Mouse (Mus musculus): ENCODE measurements around the gene Anks1.

GRCm38 (mm10) chr17:27967529-27967928 is 58.4 kb downstream of the Anks1 start:
- TF ChIP-seq CTCF (conservative IDR thresholded peaks at IDR 0.05; ENCODE audit: low read length), result no peak
- TF ChIP-seq POU5F1 (IDR thresholded peaks at IDR 0.05; ENCODE audit: borderline replicate concordance, low read length), result no peak

Data from E14TG2a.4 (cell line).